Mouse (Mus musculus): ENCODE measurements around the gene Cmah. TPM values are rescaled to one million over a fixed set of nuclear protein-coding genes. Genes with fewer than 3 reads are reported as not detected.

Gene Cmah
- polyA plus RNA-seq, 1 experiment = not detected

DNA sequence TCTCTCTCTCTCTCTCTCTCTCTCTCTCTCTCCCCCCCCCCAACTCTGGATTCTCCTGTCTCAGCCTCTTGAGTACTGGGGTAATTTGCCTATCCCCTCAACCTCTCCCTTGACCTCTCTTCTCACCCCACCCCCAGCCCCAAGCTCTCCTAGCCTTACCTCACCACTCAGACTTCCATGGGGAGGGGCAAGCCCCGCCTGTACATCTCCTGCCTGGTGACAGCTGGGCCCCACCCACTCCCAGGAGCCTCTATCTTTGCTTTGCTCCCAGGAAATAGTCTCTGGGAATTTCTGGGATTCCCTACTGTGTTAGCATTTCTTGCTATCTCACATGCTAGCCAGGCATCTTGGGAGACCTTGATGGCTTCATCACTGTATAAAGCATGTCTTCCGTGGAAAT, 199.7 kb downstream of the Cmah start:
- TF ChIP-seq GATA1 (IDR thresholded peaks at IDR 0.05; ENCODE audit: low read length) = no peak

Other genes starting within 250 kb of the Cmah start
- 0.01 and 0.04 TPM in 2 replicates for gene Carmil1, start 46.6 kb upstream of the Cmah start, polyA plus RNA-seq (2012)